Mouse (Mus musculus) heart, adult 8-10 months (tissue): ENCODE data around the gene Tshz3. TPM values are rescaled to one million over a fixed set of nuclear protein-coding genes. Genes with fewer than 3 reads are reported as not detected.

Experiments
- DNase-seq: peaks from one replicate; pipeline ENCODE4 v3.0.0; 2022; ENCODE audit warnings: low spot score
- total RNA-seq, 4 experiments: library from RNA; stranded (reverse); gene quantifications; 2 replicates each; pipeline ENCODE4 v1.2.4; 2022

Tshz3 gene
- total RNA-seq, 4 experiments from 2014 or later, result 2.7 to 4.2 (median 3.8) TPM

DNA sequence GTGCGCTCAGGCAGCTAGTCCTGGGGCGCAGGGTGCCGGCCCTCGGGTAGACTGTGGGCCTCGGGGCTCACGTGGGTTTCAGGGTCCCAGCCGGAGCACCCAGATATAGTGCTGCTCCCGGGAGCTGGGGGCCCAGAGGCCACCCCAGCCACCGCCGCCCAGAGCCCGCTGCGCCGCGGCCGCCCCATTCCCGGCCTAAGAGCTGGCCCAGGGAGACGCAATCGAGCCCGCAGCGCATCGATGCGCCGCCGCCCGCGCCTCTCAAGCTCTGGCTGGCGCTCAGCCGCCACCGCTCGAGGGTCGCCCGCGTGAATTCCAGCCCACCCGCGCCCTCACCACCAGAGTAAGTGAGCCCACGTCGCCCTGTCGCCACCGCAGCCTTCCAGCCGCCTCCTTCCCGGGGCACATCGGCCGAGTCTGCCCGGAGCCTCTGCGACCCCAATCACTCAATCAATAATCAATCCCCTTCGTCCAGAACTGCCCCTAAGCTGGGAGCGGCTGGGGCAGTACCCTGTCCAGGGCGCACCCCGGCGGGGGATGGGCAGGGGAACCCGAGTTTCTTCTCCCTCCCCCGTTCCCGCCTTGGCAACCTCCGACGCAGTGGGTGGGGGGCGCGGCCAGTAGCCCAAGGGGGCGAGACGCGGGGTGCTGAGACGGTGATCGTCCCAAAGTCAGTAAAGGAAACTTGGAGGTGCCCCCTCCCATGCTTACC, 1.4 kb upstream of the Tshz3 start:
- peak; percentile 53 for DNase-seq

DNA sequence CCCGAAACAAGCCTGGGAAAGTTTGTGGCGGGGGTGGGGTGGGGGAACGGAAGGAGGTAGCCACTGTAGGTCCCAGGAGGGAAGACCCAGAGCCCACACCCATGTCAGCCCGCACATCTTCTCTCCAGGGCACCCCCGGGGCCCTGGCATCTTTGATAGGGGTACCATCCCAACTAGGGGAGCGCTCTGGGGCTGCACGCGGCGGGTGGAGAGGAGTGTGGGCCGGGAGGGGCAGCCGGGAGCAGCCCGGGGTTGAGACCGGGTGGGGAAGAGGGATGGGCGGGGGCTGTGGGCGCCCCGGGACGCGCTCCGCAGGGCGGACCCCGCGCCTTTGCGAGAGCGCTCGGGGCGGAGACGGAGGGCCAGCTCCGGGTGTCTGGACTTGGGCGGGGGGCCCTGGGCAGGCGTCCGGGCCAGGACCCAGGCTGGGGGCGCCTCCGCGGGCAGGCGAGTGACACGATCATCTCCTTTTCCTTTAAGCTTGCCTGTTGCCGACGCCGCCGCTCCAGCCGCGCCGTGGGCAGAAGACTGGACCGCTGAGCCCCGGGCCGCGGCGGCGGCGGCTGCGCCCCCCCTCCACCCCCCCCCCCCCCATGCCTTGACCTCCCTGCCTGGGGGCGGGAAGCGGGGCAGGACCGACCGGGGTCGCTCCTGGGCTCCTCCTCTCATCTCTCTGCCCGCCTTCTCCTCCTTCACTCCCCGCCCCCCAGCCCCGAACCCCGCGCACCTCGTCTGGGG, 631 bp upstream of the Tshz3 start:
- DNase-seq, result peak; percentile 57

DNA sequence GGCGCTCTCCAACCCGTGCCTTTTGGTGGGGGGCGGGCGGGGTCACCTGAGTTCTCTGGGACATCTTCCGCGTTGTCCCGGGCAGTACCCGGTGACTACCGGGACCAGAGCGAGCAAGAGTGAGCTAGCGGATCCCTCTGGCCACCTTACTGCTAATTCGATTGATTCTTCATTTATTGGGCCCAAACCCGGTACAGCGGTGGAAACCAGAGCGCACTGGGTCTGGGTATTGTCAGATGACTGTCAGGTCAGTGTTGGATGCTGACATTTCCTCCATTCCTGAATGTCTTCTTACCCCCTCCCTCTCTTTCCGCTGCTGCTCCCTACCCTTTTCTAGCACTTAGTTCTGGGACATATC, 650 bp downstream of the Tshz3 start:
- DNase-seq, result no peak

DNA sequence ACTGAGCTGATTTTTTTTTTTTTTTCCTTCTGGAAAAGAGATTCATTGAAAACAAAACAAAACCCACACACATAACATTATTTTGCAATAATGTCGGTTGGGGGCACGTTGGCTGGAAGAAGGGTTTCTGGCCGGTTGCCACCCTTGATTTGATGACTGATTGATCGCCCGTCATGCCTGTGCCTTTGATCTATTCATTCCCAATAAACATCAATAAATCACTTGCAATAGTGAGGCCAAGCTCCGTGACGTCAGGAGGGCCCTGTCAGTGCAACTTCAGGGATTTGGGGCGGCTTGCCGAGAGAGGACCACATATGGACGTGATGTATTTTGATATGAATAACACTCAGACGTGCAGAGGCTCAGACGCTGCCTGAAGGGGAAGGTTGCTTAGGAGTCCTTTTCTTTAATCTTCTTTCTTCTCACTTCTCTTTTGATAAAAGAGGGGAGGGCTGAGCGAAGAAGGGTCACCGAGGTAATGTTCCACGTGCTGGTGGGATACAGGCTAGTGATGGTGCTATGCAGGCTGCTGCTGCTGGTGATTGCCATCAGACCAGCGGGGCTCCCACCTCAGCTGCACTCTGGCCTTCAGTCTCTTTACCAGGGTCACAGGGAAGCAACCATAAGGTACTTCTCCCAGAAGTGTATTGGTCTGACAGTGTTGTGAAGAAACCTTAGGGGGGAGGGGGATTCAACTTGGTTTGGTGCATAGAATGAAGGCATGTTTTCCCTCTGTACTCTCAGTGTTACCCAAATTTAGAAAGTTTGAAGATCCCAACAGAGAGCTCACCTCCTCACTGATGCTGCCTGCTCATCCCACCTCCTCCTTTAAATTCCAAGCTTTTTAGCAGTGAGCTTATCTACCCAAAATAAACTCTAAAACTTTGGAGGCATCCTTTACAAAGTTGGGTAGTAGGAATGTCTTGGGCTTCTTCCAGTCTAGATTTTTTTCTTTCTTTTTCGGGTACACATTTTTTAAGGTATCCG, 1.4 kb downstream of the Tshz3 start:
- DNase-seq, result no peak

DNA sequence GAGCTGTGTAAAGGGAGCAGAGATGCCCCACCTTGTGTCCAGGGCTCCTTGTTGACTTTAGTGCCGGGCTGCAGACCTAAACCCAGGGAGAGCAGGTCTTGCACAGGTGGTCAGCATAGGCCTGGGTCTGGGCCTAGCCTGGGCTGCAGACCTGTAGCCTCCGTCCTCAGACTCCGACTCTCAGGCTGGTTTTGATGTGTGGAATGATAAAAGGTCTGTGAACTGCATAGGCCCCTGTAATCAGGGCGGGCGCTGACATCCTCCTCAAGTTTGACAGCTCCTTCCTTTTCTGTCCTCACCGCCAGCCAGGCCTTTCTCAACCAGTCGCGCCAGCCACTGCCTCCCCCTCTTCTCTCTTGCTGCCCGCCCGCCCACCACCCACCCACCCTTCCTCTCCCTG, 8.7 kb downstream of the Tshz3 start:
- no peak for DNase-seq

DNA sequence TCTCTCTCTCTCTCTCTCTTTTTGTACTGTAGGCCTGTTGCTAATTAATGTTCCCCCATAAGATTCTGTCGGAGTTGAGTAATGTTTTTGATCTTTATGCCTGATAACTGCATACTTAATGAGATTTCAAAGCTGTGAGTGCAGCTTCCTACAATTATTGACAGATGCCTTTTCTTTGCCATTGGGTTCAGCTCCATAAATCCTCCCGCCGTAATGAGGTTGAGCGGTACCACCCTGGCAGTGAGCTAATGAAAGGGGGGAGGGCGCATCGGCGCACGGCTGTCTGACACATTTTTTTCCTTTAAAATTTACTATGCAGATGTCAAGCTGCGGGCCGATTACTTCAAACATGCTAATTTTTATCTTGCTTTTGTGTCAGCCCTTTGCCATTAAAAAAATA, 9.3 kb downstream of the Tshz3 start:
- no peak for DNase-seq

DNA sequence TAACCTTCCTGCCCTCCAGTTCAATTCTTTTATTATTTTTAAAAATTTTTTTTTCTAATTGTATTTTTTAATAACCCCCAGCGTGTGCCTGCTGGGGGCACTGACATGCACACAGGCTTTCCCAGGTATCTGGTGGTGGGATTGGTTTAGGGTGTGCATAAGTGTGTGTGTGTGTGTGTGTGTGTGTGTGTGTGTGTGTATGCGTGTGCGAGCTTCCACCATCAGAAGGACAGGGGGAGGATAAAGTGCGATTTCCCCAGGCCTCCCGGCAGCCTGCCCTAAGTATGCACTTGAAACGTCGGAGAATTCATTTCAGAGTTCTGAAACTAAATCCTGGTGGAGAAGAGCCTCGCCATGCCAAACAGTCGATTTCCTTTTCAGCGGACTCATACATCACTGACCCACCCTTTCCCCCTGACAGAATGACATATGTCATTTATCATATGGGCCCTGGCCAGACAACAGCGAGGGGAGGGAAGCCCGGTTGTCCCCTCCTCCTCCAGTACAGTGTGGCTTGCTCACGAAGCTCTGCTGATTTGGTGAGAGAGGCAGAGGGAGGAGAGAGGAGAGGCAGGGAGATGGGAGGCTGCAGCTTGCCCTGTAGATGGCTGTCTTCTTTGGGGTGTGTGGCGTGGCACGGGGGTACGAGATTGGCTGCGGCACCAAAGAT, 9.9 kb downstream of the Tshz3 start:
- DNase-seq, result no peak

DNA sequence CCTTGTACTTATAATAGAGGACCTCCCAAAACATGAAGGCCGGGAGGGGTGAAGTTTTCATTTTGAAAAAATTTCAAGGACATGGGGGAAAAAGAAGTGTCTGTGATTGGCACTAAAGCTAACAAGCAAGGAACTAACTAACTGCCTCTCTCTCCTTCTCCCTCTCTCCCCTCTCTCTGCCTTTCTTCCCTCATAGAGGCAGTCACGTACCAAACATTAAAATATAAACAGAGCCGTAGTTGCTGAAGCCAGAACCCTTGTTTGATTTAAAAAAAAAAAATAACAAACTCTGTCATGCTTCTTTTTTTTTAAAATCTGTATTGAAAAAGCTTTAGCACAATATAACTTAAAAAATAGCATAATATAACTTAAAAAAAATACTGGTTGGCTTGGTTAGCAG, 10.9 kb downstream of the Tshz3 start:
- no peak for DNase-seq

DNA sequence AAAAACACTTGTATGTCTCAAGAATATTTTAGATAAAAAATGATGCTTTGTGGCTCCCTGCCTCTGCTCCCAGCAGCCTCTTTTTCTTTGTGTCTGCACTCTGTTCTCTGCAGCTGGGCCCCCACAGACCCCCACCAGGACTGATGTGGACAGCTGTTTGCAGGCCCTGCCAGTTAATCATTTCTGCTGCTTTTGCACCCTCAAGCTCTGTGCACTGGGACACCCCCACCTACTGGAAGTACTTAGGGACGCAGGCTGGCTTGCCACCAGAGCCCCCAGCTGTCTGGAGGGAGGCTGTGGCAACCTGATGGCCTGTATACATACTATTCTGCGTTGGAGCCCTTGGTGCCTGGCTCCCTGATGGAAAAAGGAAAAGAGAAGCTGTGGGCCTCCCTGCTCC, 11.3 kb downstream of the Tshz3 start:
- no peak for DNase-seq

DNA sequence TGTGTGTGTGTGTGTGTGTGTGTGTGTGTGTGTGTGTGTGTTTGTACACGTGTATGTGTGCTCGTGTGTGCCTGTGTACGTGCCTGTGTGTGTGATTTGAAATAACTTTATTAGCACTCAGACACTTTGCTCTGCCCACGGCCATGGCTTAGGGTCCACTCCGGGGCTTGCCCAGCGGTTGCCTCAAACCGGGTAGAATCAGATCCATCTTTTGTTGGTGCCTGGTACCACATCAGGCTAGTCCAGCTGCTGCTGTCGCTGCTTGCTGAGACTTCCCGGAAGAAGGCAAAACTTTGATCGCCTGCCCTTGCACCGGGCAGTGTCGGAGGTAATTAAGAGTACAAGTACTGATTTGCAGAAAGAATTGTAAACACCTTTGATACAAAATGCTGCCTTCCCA, 12.1 kb downstream of the Tshz3 start:
- no peak for DNase-seq

DNA sequence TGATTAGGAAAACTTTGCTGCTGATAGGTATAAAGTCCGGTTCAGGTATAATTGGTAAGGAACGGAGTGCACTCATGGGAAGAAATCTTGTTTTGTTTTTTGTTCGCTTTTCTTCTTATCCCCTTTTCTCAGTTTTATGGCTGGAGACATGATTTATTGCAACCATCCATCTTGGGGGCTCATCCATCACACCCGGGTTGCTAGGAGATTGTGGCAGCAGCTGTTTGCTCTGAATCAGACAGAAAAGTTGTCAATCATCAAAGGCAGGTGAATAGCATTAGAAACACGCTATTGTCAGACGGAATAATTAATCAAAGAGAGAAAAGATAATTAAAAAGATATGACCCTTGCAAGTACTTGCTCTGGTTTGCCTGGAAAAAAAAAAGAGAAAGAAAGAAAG, 12.5 kb downstream of the Tshz3 start:
- DNase-seq, result no peak

DNA sequence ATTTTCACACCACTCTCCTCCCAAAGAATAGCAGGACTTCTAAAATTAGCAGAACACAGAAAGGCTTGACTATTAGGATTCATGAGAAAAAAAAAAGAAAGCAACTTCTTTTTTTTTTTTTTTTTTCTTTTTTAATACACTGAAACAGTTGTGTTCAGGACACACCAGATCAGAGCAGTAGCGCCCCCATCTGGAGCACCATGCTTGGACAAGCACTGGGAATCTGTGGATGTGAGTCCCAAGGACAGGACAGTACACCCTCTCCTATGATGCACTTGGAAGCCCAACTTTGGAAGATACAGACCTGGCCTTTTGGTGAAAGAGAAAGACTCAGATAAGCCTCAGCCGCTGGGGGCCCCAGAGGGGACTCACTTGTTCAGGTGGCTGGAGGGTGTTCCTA, 13.8 kb downstream of the Tshz3 start:
- DNase-seq, result no peak

DNA sequence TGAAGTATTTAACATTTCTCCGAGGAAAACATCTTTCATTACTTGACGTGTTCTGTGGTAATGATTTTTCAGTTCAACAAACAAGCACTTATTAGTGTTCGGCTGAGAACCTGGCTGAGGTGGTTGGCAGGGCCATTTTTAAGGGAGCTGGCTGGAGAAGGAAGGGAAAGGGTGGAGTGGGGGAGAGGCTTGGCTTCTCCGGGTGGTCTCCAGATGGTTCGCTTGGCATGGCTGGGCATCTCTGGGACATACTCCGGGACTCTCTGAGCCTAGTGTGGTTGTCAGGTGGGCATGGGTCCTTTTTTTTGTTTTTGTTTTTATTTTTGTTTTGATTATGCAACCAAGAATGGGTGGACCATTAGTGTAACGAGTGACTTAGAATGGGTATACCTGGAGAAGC, 16.4 kb downstream of the Tshz3 start:
- no peak for DNase-seq

DNA sequence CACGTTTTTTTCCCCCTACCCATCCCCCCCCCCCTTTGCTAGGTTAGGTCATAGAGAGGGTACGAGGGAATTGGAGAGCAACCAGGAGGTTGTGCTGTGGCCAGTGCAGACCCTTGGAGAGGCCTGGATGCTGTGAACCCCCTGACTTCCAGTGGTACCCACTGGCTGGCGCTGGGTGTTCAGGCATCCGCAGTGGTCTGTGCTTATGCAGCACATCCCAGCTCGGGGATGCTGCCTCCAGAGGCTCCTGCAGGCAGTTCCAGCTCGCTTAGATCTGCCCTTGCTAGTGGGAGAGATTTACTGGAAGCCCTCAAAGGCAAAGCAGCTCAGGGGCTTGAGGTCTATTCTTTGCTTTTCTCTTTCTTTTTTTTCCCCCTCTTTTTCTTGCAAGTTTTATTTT, 19.3 kb downstream of the Tshz3 start:
- DNase-seq, result no peak

DNA sequence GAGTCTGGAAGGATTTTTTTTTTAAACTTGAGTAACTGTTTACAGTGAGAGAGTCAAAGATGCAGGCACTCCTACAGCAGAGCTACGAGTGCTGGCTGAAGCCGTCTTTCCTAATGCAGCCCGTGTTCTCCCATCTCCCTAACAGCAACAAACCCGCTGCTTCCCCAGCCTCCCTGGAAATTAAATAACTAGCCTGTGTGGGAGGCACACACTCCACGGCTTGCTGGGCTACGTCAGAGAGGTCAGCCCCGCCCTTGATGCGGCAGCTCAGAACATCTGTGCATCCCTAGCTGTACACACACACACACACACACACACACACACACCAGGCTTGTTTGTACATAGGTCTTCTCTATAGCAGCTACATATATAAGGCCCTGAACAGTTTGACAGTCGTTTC, 22.9 kb downstream of the Tshz3 start:
- no peak for DNase-seq

DNA sequence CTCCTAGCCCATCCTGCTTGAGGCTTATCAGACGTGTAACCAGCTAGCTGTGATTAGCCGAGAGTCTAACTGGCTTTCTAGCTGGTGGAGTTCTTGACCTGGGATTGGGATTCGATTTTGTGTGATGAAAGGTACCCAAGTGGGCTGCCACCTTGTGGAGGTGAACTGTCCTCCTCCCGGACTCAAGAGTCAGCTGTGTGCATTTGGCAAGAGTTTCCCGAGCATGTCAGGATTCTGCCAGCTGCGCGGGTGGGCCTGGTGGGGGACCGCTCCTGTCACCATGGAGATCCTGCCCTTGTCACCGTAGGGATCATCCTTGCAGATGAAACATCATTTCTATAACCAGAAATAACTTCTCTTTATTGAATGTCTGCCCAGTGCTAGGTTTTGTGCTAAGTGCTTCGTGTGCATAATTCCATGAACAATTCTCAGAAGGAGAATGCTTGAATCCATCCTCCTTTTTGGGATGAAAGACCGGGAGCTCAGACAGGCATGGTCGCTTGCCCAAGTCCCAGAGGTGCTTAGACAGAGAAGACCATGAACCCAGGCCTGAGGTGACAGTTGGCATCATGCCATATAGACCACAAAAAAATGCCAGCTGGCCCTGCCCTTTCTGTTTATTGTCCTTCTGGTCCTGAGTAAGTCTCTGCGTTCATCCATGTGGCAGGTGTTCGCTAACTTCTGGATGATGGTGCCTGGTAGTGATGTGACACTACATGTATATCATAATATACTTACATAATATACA, 38.6 kb downstream of the Tshz3 start:
- no peak for DNase-seq

DNA sequence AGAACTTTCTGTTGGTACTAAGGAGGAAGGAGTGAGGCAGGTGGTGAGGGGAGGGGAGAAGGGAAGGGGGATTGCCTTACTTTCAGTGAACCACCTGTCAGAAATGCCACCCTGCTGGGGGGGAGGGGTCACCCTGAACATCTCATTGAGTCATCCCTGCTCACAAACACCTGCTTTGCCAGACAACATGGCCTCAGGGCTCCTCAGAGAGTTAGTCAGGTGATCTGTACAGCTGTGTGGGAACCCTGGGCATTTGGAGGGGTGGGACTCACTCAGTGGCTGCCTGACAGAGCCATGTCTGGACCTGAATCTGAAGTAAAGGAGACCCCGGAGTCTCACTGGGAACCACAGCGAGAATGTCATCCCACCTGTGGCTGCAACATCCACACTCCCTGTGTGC, 53.6 kb downstream of the Tshz3 start:
- DNase-seq, result no peak

DNA sequence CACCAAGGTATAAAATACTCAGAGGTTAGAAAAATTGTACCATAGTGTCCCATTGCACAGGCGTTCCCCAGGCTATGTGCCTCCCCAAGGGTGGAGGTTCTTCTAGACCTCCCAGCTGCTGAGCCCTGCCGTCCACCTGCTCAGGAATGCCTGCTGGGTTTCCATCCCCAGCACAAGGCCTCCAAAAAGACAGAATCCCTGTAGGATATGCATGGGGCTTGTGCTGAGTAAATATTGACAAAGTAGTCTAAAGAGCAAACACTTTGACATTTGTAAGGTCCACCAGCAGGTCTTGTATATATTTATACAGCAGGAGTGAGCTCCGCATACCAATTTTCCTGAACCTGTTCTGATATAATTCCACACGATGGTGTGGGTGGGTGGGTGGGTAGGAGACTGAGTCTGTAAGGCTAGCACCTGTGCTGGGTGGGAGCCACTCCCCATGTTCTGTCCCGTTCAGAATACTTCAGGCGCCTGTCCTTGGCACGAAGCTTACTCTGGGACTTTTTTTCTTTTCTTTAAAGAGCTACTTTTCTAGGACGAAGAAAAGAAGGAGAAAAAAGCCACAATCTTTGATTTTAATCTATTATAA, 69.7 kb downstream of the Tshz3 start:
- no peak for DNase-seq

DNA sequence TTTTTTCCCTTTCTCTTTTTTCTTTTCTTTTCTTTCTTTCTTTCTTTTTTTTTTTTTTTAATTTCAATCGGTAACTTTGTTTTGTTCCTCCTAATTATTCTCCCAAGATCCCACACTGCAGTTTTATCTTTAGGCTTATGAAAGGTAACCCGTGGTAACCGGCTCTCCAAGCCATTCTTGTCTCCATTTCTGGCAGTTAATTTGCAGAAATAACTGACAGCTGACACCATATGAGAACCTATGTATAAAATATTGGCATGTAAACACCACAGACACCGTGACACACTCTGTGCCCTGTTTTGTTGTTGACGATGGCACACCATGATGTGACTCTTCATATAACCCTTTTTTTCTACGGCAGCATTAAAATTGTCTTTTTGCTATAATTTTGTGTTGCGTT, 75.2 kb downstream of the Tshz3 start:
- no peak for DNase-seq

DNA sequence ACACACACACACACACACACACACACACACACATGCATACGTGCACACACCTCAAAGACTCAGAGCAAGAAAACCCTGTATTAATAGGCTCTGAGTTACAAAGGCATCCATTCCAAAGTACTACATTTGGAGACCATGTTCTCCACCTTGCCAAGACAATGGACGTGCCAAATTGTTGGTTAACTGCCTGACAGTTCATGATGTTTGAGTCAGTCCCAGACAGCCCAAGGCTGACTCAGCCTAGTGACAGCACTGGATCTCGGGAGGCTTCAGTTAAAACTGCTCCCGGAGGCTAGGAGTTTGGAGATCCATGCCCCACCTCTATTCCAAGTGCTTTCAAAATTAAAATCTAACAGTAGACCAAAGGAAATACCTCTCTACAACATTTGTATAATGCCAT, 79.0 kb downstream of the Tshz3 start:
- DNase-seq, result peak; percentile 20

DNA sequence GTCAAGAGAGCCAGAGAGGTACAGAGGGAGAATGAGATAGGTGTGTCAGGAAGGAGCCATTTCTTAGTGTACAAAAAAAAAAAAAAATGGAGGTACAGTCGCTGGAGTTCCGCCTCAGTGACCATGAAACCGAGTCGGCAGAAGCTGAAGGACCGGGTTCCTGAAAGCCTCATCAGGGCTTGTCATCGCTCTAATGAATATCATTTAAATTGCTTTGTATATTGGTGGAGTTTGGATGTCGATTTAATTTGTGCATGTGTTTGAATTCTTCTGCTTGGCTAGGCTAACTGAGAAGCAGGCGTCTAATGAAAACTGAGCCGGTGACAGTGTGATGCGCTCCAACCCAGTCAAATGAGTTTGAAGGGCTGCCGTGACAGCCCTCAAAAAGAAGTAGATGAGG, 80.5 kb downstream of the Tshz3 start:
- no peak for DNase-seq
